Mouse (Mus musculus): ENCODE measurements at regions not wholly inside any gene's neighbourhood (a gene's known extent, or its start where the extent isn't known, plus 50 kb on each side); places are given as distances from the start of the nearest gene placed in this dataset.

DNA sequence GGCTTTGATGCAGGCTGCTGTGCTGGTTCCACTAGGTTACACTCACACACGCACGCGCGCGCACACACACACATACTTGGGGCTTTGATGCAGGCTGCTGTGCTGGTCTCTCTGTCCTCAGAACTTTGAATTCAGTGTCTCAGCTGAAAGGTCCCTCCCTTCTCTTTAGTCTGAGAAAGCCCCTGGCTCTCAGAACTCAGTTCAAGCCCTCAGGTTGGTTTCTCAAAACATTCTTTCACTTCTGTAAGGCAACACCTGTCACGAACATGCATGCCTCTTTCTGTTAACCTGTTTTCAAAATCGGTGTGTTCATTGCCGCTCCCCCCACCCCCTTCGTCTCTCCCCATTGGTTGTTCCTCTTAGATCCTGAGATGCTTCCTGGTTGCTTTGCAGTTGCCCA lies 118.8 kb upstream of the Ccnd2 start:
- TF ChIP-seq CTCF (IDR thresholded peaks at IDR 0.05; ENCODE audit: control insufficient read depth, insufficient read depth, insufficient read length) (no peak), USF1 (IDR thresholded peaks at IDR 0.05; ENCODE audit: low read depth) (no peak)
